Mouse (Mus musculus): ENCODE measurements around the gene Cacng1. TPM values are rescaled to one million over a fixed set of nuclear protein-coding genes. Genes with fewer than 3 reads are reported as not detected.

Gene Cacng1
- not detected for total RNA-seq (2021)

DNA sequence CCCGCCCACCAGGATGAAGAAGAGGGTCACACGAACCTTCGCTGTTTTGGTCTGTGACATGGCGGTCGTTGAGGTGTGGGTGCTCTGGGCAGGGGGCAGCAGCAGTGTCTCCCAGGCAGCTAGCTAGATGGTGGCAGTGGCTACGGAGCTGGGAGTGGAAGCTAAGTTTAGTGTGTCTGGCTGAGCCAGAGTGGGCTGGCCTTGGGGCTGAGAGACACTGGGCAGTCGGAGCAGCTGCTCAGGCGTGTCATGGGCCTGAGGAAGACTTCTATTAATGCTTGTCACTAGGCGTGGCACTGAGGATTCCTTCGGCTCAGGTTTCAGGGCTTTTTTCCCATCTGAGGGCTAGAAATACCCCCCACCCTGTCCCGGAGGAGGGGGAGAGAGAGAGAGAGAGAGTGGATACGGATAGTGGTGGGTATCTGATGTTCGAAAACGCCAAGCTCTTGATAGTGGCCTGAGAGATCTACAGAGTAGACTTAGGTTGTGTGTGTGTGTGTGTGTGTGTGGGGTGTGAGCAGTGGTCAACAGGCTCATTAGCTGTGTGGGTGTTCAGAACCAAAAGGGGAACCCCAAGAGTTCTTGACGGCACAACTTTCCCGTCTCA, at the start of gene Cacng1:
Gene Cacng1 (minus strand): TSS at position 191 of the 607 bp plus-strand sequence.
- DNase-seq: no peak

DNA sequence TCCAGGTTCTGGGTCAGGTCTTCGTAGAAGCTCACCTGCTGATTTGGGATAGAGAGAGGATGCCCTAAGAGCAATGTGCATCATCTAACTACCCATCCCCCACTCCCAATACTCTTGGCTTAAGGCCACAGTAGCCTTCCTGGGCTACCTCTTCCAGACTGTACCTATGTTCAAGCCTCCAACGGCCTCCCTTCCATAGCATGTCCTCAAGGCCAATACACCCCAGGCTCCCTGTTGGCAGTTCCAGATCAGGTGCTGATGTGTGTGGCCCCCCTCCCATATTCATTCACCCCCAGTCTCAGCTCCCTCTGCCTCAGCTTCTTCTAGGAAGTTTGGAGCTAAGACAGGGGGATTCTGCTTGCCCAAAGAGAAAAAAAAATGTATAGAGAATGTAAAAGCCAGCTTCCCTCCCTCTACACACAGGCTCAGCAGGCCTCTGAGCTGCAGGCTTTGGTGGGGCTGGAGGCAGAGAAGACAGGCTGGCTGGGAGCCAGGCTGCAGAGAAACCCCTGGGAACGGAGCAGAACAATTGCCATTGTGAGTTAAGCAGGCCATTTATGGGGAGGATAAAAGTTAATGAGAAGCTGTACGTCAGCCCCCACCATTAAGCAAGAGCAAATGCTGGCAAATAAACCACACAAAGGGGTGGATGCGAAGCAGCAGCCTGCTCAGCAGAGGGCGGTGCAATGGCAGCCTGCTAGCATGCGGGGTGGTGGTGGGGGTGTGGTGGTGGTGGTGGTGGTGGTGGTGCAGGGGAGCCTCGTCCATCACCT, 46.6 kb upstream of the Cacng1 start:
- DNase-seq: no peak

DNA sequence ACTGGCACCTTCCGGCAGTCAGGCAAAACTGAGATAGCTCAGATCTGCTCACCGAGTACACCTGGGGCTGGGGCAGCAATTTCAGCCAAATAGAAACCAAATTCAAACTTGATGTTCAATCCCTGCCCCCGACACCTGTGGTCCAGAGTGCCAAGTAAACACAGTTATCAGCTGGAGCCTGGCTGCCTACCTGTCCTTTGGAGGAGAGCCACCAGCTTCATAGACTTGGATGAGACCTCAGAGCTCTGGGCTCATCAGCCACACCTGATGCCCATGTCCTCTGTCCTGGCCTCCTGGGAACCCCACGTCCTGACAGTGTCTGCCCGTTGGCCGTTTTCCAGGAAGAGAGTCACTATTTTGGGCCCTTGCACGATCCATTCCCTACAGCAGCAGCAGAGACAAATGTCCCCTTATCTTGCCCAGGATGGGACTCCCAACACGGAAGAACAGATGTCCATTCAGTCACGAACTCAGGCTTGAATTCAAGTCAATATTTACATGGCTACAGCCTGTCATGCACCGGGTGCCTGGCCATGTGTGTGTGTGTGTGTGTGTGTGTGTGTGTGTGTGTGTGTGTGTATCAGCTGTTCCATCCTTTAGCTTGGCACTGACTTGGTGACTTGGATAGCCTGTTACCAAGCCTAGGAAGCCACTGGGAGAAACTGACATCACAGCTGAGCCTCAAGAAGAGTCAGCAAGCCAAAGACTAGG, 45.6 kb upstream of the Cacng1 start:
- no peak for DNase-seq

GRCm38 (mm10) chr11:107760001-107760400, 43.7 kb upstream of the Cacng1 start:
- DNase-seq: peak; percentile 15 to 24

DNA sequence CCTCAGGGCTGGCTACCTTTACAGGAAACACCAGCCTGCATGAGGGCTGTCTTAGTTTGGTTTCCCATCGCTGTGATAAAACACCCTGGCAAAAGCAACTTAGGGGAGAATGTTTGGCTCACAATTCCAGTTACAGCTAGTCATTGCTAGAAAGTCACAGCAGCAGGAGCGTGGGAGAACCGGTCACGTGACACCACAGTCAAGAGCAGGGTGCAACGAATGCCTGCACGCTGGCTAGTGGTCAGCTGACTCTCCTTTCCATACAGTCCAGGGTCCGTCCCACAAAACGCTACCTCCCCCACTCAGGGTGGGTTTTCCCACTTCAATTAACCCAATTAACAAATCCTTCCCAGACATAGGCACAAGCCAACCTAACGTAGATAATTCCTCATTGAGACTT, 43.2 kb upstream of the Cacng1 start:
- peak; percentile 30 to 35 for DNase-seq

DNA sequence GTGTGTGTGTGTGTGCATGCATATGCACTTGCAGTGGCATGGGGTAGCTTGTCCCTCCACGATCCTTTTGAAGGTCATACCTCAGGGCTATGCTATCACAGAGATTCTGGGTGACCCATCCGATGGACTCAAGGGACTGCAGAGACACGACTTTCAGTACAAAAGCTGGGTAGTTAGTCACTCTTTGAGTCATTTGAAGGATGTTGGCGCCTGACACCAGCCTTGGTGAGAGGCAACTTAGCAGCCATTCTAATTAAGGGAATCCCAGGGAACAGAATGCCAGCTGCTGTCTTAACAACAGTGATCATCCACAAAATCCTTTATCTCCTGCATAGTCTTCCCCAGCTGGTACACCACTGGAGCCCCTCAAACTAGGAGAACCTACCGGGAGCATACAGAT, 32.8 kb upstream of the Cacng1 start:
- DNase-seq: no peak

DNA sequence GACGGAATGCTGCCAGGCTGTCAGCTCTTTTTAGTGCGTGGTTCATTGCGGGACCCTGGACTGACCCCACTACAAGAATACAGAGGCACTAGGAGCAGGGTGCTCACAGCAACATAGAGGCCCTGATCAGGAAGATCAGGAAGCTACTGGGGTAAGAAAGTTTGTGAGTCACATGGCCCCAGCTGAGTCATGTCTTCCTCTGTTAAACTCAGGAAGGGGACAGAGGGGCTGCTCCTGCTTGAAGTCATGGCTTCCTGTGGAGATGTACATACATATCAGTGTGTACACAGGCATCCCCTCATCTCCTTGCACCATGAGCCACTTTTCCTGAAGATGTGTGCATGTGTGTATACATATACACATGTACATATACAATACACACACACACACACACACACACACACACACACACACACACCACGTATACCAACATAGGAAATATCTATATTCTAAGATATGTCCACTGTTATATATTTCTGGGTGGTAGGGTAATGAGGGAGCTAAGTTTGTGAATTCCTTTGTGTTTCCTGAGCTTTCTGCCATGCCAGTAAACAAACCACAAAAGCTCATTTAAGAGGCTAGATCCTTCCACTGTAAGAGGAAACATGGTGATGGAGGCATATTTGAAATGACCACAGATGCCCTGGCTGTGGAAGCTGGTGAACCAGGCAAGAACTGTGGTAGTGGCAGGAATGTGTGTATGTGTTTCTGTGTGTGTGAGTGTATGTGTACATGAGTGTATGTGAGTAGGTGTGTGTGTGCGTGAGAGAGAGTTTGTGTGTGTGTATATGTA, 32.1 kb upstream of the Cacng1 start:
- DNase-seq: no peak

- no peak for DNase-seq
These were observed 26.8 kb upstream of the Cacng1 start for GRCm38 (mm10) chr11:107743100-107743499.

DNA sequence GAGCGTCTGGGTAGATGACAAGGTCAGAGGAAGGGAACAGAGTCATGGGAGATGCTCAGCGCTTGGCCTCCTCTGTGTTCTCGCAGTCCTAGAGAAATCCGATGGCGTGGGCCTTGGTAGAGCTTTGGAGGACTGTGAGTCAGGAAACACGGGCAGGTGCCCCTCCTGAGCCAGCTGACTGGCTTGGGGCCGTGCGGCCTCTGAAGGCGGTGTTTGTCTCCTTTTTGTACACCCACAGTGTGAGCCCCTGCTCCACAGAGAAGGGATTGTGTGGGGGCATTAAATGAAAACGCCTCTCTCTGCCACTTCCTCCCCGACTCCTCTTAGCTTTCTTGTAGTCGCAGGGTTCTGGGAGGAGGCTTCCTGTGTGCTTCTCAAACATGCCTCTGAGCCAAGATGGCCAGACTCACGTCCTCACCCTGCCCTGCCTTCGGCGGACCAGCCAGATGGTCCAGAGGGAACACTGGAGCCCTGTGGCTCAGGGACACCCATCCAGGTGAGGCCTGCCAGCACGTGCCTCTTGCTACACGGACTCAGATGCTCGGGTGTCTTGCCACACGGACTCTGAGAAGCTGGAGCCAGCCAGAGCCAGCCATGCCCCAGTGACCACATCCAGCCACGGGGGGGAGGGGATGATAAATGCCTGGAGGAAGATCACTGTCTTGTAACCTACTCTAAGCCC, 22.2 kb upstream of the Cacng1 start:
- peak in 1 of 2 experiments; percentile 21 for DNase-seq

GRCm38 (mm10) chr11:107737886-107738285, 21.6 kb upstream of the Cacng1 start:
- DNase-seq: no peak

- DNase-seq: no peak
These were observed 17.8 kb upstream of the Cacng1 start for GRCm38 (mm10) chr11:107734133-107734532.

DNA sequence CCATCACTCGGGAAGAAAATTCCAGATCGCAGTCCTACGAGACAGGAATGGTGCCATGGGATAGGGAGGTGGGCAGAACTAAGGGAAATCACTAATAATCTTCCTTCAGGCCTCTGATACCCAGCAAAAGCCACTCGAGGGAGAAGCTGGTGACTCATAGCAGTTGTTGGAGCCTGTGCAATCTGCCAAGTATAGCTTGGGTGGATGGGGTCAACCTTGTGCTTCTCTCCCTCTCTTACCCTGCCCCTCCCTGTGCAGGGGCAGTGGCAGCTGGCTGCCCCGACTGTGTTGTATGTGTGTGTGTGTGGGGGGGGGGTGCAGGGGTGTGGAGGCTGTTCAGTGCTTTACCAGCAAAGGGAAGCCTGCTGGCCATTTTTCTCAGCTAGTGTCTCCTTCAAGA, 15.2 kb upstream of the Cacng1 start:
- no peak for DNase-seq

DNA sequence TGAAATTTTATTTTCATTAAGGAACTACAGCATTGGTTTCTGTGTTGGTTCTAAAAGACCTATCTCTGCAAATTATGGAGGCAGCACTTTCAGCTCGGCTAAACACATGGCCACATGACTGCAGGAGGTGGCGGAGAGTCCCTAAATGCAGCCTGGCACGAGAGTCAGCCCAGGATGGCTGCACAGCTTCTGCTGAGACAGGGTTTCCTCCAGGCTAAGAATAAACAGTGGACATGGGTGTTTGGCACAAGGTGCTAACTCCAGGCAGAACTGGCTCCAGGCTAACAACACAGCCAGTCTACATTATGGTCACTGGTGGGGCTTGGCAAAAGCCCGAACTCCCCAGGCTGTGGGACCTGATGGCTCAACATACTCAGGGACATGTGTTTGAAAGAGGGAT, 14.6 kb upstream of the Cacng1 start:
- DNase-seq: no peak

DNA sequence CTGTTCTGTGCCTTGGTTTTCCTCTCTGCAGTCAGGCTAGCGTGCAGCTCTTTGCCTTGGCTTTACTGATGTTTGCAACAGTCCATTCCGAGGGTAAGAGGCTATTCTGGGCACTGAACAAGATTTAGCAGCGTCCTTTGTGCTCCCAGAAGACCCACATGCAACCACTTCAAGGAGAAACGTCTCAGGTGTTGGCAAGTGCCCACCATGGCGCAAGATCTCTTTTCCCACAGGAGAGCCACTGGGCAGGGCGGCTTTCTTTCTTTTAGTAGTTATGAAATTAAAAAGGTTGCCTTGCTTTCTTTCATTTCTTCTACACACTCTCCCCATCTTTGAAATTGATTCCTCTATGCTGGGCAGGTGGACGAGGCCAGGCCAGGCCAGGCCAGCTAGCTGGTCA, 12.8 kb upstream of the Cacng1 start:
- no peak for DNase-seq

DNA sequence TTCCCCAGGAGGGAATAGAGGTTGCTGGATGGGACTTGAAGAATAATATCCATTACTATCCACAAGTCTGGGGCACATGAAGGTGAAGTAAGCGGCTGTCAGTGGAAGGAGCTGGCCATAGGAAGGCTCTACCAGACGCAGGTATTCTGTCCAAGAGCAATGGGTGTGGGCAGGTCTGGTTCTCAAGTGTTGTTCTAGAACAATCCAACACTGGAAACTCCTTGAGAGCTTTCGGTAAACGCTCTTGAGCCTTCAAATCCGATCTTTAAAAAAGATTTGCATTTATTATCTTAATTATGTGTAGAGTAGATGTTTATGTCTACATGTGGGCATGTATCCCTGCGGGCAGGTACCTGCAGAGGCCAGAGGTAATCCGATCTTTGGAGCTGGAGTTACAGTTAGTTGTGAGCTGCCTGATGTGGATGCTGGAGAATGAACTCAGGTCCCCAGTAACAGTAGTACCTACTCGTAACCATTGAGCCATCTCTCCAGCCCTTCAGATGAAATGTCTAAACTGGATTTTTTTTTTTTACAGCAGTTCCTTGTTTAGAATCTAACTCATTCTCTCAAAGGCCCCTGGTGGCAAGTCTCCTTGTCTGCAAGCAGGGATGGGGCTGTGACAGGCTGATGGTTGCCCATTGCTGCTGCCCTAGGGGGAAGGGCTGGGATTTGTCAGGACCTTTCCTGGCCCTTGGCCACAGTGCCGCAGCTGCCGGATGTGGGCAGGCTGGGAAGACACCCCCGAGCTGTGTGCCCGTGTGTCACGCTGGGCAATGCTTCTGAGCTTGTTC, 11.9 kb upstream of the Cacng1 start:
- DNase-seq: peak in 1 of 2 experiments; percentile 11

- DNase-seq: no peak
These were observed 8.3 kb upstream of the Cacng1 start for GRCm38 (mm10) chr11:107724603-107725002.

- DNase-seq: no peak
These were observed 4.7 kb upstream of the Cacng1 start for GRCm38 (mm10) chr11:107721057-107721456.

GRCm38 (mm10) chr11:107720264-107721021, 4.1 kb upstream of the Cacng1 start:
- no peak for DNase-seq

DNA sequence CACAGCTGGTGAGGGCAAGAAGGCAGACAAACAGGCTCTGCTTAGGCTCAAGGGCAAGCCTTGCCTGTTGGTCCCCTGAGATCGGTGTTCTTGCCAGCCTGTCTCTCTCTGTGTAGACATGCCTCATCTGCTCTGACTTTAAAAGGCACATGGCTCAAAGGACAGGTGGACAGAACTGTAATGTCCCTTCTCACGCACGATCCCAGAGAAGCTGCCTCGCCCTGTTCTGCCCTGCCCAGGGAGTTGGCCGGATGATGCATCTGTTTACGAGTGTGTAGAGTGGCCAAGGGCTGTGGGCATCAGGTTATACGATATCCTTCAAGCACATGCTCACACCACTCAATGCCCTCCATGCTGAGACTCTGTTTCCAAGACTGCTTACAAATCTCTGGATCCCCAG, 2.0 kb downstream of the Cacng1 start:
- DNase-seq: no peak

DNA sequence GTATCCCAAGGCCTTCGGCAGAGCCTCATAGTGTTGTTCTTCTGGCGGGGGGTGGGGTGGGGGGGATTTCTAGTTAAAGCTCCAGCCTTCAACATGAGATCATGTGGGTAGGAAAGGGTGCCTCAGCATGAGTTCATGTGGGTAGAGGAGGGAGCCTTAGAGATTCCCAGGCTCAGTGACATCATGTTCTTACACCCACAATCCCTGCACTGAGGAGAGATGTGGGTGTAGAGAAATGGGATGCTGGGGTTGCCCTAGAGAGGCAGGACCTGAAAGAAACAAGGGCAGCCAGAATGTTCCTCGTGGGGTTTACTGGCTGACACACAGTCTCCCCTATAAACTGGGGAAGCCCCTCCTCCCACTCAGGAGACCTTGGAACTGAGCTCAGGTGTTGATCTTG, 5.9 kb downstream of the Cacng1 start:
- DNase-seq: no peak
